Mouse (Mus musculus) adrenal gland, adult 8-10 months (tissue): ENCODE results near the gene Tmem131. TPM values are rescaled to one million over a fixed set of nuclear protein-coding genes. Genes with fewer than 3 reads are reported as not detected.
"Not testable (repeated sequence)": the region's sequence is repeated elsewhere in the genome, so short reads cannot be mapped to it uniquely, and the experiment has no call there.

Source experiments
- DNase-seq: peaks from one replicate; pipeline ENCODE4 v3.0.0; 2022
- total RNA-seq, 4 experiments: library from RNA; stranded (reverse); gene quantifications; 2 replicates each; pipeline ENCODE4 v1.2.4; 2022

The Tmem131 gene
- total RNA-seq, 4 experiments from 2014 or later: 38.4 to 51.7 (median 48.2) TPM

DNA sequence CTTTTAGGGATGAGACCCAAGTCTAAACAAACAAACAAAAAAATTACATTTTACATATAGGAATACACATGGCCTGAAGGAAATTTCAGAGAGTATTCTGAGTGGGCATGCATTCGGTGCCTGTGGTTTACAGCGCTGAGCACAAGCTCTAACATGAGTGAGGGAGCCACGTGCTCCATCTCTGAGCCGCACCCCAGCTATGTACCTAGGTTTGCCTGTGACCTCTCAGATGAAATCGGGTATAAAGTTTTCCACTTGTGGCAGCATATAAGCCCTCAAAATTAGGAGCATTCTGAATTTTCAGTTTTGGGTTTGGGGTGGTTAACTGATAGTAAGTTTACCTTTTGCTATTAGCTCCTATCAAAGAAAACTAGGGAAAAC lies 28.3 kb downstream of the Tmem131 start:
- no peak for DNase-seq

DNA sequence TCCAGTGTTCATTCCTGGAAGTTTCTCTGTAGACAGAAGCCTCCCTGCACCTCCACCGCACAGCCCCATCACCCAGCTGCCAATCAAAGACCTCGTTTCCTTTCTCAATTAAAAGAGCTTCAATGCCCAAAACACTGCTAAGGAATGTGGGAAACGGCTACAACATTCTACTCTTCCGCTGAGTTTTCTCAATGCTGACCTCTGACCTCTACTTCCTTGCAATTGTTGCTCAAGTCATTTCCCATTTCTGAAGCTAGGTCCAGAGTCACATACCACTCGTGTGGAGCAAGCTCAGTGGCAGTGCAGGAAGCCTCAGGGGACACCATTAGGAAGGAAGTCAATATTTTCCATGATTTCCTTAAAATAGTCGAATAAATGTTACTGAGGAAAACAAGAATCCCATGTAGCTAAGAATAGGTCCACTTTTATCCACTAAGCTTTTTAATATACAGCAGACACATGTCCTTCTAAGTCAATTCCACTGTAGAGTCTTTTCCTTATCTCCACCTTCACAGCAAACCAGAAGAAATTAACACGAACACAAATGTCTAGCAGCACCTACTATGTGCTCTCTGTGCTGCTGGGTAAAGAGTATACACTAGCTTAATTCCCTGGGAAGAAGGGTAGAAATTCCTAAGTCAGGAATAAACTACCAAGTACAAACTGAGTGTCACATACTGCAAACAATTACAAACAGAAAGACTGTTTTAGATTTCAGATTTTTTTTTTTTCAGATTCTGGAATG lies 28.8 kb downstream of the Tmem131 start:
- DNase-seq: peak; percentile 21

DNA sequence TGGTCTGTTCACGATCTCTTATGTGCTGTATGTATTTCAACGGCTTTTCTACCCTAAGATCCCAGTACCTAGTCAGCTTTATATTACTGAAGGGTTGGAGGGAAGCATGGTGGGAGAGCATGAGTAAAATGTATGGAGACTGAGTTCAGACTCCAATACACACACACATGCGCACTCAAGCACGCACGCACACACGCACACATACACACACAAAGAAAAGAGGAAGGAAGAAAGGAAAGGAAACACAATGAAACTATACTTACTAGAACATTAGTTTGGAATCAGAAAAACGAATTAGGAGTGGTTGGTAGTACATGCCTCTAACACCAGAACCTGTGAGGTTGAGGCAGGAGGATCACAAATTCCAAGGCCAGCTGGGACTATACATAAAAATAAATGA lies 29.7 kb downstream of the Tmem131 start:
- DNase-seq: no peak

DNA sequence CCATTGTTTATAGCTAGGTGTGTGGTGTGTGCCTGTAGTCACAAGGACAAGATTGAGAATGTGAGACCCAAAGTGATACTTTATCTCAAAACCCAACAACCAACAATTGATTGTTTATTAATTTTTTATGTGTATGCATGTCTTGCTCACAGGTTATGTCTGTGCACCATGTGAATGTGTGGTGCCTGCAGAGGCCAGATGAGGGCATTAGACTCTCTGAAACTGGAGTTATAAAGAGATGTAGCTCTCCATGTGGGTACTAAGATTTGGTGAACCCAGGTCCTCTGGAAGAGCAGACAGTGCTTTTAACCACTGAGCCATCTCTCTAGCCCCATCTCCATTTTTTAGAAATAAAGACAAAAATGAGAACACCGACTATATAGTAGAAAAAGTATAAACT lies 31.2 kb downstream of the Tmem131 start:
- no peak for DNase-seq

DNA sequence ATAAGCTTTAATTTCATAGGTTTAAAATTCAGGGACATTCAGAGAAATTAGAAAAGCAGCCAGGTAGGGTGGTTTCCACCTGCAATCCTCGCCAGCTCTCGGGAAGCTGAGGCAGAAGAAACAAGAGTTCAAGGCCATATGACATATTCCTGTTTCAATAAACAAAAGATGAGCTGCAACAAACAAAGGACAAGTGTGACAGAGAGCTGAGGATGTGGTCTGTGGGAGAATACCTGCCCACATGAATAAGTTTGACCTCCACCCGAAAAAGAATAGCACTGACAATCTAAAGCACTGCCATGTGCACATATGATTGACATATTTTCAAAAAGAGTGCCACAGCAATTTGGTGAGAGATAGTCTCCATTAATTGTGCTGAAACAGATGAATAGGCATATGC lies 31.9 kb downstream of the Tmem131 start:
- DNase-seq: no peak

DNA sequence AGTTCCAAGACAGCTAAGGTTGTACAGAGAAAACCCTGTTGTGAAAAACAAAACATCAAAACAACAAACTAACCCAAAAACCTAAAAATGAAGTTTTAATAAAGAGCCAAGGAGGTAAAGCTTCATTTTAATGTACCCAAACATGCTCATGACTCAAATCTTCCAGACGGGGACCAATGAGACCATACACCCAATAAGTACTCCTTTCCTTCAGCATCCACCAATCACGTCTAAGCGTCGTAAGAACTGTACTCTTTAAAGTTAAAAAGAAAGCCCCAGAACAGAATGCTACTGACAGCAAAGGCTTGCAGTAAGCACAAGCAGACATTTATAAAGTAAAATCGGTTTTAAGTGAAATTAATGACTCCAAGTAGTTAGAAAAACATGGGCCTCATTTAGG lies 33.1 kb downstream of the Tmem131 start:
- DNase-seq: no peak

DNA sequence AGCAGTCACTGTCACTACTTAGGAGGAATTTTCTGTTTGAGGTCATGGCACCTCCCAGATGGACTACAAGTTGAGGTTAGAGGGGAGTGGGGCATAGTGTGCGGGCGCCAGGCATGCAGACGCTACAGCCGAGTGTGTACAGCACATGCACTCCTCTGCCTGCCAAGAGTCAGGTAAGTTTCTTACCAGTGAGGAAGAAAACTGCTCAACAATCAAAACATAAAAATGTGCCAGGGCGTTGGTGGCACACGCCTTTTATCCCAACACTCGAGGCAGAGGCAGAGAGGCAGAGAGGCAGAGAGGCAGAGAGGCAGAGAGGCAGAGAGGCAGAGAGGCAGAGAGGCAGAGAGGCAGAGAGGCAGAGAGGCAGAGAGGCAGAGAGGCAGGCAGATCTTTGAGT lies 33.5 kb downstream of the Tmem131 start:
- not testable (repeated sequence) for DNase-seq

DNA sequence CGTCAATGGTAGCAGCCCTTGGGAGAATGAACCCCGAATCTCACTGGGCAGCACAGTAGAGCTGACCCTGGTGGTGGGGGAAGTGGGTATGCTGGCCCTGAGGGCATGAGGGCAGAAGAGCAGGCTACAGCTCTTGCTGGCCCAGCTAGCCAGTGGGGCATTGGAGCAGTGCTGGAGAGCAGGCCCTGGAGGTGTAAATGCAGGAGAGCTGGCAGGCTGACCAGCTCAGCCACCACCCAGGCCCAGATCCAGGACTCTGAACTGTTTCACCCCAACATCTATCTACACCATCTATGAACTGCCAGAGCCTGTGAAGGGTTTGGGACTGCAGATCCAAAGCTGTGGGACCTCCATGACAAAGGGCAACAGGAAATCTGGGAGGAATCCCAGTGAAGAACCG lies 38.2 kb downstream of the Tmem131 start:
- DNase-seq: no peak

DNA sequence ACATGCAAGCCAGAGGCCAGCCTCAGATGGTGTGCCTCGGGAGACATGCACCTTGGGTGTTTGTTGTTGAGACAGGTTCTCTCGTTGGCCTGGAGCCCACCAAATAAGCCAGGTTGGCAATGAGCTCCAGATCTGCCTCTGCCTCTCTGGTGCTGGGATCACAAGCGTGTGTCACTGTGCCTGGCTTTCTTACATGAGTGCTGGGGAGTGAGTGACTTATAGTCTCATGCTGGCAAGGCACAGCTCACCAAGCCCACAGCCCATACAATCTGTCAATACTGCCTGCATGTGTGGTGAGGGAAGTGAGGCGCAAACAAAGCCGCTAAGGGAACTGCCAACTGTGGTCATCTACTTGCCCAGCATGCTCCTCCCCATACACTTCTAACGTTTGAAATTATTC lies 39.0 kb downstream of the Tmem131 start:
- DNase-seq: no peak

DNA sequence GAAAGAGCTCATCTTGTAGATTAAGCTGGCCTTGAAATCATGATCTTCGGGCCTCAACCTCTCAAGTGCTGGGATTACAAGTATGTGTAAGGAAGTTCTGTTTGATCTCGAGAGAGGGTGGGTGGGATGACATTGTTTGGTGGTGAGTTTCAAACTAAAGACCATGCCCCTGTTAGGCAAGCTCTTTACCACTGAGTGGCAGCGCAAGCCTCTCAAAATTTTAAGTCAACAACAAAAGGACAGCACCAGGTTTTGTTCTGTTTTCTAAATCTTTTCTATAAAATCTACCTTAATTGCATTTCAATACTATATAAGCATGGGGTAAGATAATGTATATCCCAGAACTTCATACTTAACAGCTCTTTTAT lies 39.4 kb downstream of the Tmem131 start:
- DNase-seq: no peak

DNA sequence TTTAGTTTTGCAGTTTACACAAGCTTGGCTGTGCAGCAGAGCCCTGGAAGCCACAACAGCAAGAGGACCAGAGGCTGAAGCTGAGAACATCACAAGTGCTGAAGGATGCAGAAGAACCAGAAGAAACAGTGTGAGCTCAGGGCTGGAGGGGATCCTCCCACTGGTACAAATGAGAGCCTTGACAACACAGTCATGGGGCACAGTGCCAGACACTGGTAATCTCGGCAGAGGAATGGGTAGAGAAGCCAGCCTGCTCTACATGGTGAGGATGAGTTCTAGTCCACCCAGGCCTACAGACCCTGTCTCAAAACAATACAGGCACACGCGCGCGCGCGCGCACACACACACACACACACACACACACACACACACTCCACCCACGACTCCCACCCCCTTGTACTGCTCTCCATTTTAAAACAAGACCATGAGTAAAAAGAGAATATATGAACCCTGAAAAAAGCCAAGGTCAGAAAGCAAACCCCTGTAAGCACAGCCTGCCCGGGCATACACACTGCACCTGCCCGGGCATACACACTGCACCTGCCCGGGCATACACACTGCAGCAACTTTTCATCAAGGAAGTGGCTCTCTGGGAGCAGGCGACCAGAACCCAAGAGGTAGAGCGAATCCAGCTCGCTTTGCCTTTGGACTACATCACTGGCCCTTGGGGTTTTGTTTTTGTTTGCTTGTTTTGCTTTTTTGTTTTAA lies 39.9 kb downstream of the Tmem131 start:
- no peak for DNase-seq

DNA sequence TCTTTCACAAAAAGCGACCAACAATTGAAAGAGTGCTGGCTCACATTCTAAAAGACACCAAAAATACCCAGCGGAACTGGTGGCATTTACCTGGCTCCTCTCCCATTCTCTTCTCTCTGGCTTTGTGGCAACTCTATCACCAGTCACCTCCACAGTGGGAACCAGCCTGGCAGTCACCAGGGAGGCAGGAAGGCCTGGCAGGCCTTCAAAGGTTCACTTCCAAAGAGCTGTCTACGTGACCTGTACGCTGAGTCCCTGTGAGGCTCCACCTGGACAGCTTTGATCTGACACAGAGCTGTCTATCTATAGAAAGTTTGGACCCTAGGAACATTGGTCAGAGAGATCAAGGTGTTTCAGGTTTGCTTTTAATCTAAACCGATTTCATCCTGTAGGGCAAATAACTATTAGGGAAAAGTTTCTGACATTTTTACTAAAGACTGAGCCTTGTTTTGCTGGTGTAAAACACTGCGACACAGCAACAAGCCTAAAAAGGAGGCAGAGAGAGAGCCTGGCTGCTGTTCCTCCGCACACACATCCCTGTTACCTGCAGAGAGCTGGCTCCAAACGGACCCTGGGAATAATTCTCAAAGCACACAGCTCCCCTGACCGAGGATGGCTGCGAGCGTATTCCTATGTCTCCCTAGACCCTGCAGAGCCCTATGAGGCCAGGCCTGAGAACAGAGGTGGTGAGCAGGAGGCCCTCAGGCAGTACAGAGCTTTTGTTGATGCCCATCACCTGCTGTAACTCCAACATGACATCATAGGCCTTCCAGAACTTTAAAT lies 40.7 kb downstream of the Tmem131 start:
- DNase-seq: no peak

DNA sequence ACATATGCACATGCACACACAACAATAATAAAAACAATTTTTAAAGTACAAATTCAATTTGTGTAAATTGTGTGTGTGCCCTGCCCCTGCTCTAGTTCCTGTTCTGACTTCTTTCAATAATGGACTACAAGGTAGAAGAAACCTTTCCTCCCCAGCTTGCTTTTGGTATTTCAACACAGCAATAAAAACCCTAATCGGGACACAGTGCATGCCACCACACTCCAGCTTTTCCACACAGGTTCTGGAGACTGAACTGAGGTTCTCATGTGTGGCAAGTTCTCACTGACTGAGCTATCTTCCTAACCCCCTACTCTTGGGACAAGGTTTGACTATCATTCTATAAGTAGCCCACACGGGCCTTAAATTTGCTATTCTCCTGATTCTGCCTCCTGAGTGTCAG lies 43.8 kb downstream of the Tmem131 start:
- no peak for DNase-seq

DNA sequence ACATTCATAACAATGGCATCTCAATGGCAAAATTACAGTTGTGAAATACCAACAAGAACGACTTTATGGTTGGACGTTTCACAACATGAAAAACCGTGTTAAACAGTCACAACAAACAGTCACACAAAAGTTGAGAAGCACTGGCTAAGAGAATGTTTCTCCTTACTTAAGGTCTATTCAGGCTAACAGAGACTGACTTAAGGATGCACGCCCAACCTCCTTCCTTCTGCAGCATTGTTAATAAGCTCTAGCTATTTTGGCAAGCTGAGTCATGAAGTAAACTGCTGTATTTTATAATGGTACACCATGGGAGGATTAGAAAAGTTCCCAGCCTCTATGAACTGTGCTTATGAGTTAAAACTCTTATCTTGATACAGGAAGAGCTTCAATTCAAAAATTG lies 47.0 kb downstream of the Tmem131 start:
- DNase-seq: no peak

DNA sequence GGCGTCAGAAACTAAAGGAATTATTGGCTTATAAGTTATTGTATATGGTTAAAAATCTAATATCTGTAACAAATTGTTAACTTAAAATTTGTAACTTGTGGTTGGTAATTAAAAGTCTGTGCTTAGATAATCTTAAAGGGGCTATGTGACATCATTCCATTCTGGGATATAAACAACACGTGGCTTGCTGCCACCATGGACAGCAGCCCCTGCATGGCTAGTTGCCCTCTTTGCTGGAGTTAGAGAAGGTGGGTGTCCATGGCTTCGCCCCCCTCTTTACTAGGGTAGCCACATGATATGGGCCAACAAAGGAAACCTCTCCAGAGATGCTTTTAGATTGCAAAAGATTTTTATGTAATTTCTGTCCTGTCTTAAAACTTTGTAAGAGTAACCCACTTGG lies 48.0 kb downstream of the Tmem131 start:
- DNase-seq: no peak

DNA sequence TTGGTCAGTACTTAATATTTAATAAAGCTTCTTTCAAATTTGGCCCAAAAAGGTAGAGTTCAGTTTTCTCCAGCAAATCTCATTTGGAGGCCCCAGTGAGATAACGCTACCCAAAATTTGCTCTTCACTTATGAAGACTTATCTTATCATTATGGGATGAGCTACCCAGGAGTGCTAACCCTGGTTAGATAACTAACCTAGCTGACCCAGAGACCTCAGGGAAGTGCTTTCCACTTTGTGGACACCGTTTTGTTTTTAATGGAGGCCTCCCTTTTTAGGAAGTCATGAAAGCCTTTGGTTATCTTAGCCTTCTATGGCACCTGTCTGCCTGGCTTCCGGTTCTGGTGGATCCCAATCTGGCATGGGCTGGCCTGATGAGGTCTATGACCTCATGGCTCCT lies 49.3 kb downstream of the Tmem131 start:
- DNase-seq: no peak

DNA sequence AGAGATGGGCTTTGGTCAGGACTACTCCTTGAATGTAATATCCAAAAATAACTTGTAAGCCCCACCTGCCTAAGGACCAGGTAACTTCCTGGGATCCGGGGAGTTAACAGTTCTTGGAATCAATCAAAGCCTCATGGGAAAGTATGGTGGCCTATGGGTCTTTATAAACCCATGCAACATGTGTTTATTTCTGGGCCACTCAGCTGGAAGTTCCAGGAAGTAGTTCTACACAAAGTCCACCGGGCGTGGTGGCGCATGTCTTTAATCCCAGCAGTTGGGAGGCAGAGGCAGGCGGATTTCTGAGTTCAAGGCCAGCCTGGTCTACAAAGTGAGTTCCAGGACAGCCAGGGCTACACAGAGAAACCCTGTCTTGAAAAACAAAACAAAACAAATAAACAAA lies 49.7 kb downstream of the Tmem131 start:
- DNase-seq: not testable (repeated sequence)

DNA sequence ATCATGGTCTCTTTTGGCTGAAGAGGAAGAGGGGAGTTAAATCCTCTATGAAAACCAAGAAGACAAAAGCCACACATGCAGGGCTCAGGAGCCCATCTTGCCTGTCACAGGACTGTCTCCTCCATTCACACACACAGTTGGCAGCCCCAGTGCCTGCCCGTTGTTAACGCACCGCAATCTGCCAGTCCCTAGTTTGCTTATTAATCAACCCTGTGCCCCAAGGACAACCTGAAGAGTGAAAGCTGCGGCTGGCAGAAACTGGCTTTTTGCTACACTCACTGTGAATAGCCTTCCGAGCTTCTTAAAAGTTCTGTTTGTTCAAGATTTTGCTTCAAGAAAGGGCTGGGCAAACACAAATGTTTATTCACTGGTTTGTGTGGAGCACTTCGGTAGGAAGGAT lies 50.3 kb downstream of the Tmem131 start:
- peak; percentile 36 for DNase-seq

DNA sequence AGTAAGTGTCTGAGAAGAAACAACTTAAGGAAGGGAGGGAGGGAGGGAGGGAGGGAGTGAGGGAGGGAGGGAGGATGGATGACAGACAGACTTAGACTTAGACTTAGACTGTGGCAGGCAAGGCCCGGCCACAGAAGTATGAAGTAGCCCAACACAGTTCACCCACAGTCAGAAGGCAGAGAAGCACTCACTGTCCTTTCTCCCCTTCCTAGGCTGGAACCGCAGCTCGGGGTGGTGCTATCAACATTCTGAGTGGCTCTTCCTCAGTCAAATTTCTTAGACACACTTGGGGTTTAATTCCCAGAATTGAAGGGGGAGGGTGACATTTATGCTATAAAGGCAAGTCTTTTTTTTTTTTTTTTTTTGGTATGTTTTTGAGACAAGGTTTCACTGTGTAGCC lies 51.0 kb downstream of the Tmem131 start:
- no peak for DNase-seq

DNA sequence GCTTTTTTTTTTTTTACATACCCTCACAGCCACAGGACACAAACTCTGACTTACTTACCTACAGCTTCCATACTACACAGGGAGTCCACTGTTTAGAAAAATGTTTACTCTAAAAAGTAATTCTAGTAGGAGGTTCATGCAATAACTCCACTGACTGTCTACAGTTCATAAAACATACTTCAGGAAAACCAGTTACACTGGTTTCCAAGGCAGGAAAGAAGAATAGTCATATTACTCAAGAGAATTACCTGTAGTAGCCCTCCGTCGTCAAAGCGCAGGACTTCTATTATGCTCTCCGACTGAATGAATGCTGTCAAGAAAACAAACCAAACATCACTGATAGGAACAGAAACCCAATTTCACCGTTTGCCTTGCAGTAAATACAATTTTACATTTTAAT lies 54.5 kb downstream of the Tmem131 start:
- no peak for DNase-seq

DNA sequence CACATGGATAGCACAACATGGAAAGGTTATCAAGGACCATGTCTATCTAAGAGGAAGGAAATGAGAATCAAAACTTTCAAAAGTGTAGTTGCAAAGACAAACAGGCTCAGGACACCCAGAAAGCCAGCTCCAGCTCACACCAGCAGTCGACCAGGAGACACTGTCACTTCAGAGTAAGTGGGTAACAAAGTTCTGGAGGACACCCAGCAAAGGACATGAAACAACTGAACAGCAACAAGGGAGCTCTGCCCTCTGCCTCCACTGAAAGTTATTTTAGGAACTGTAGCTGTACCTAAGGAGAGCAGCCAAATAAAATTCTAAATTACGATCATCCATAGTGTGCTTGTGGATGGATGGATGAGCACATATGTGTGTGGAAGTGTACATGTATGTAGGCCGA lies 56.3 kb downstream of the Tmem131 start:
- DNase-seq: no peak

DNA sequence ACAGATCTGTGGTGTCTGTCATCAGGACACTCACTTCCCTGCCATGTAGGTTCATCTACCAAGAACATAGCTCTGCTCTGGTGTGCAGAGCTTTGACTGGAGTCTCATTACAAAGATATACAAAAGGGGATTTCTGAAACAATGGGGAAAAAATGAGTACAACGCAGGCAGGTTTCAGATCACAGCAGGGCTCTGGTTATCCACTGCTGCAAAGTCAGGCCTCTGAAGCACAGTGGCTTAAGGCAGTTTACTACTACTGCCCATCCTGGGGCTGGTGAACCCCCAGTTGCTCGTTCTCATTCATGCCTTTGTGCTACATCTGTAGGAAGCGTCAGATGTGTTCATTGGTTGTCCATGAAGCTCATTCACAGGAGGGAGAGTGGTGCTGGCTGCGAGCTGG lies 57.0 kb downstream of the Tmem131 start:
- DNase-seq: no peak

DNA sequence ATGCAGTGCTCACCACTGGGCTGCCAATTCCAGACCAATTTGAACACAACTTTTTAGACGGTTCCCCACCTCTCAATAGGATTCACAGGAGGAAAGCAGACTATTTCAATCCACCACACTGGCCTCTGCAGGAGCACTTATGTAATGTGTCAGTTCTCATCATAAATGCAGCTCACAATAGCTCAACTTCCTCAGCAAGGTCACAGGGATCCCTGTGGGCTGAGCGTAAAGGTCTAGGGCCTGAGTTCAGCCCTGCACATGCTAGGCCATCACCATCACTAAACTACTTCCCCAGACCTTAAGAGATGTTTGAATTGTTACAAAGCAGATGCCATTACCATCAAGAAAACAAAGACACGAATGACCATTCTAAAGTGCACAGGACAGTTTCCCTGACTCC lies 58.9 kb downstream of the Tmem131 start:
- DNase-seq: no peak

DNA sequence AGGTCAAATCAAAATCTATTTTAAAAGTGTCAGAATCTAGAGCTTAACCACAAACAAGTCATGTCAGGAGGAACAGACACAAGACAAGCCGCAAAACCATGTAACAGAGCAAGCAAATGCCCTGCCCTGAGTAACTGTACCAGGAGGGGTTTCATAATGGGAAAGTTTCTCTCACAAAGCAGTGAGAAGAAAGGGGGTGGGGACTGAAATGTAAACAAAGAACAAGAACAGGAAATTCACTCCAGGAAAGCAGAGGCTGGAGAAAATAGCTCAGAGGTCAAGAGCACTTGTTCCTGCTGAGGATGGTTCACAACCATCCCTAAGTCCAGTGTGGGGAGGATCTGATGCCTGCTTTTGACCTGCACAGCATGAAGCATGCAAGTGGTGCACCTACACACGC lies 59.7 kb downstream of the Tmem131 start:
- DNase-seq: no peak
